Mouse (Mus musculus) B cell, adult 67 days (primary cell): ENCODE data around the gene Olah. TPM values are rescaled to one million over a fixed set of nuclear protein-coding genes. Genes with fewer than 3 reads are reported as not detected.

Source experiments
- total RNA-seq, 2 experiments: library from RNA; stranded (reverse); gene quantifications; 4 replicates each; pipeline ENCODE4 v1.2.4; 2023

Gene Olah
- total RNA-seq: not detected

GRCm38 (mm10) chr2:3397110-3397509, at the start of gene Olah:
Gene Olah, minus strand, starts transcription at chr2:3397210.

DNA sequence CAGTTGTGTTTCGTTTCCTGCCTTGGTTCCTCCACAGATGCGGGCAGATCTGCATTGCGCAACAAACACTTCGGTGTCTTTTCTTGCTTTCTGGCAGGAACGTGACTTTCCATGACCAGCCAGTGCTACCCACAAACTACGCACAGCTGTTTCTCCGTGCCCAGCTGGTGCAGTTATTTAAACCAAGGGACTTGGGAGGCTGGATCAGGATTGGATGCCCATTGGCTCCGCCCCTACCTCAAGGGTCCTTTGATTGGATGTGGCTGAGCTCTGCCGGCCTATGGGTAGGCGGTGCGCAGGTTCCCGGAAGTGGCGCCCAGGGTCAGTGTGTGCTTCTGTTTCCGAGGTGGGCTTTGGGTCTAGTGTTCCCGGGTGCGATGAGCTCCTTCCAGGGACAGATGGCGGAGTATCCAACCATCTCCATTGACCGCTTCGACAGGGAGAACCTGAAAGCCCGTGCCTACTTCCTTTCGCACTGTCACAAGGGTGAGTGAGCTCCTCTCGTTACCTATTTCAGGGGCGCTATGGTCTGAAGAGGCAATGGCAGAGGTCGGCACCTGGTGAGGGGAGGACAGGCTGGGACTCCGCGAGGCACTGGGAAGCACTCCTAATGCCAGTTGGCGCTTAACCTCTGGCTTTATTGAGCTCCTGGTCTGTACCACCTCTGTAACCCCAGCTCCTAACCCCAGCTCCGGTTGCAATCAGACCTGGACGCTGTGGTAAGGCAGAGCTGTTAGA, 27.0 kb upstream of the Olah start, which contains the start of gene Dclre1c:
Dclre1c (plus strand) TSS at position 291 of the 738 bp plus-strand sequence.

GRCm38 (mm10) chr2:3422548-3422947, 25.5 kb upstream of the Olah start, which contains the start of gene Meig1:
Gene Meig1, minus strand, starts transcription at chr2:3422648.

DNA sequence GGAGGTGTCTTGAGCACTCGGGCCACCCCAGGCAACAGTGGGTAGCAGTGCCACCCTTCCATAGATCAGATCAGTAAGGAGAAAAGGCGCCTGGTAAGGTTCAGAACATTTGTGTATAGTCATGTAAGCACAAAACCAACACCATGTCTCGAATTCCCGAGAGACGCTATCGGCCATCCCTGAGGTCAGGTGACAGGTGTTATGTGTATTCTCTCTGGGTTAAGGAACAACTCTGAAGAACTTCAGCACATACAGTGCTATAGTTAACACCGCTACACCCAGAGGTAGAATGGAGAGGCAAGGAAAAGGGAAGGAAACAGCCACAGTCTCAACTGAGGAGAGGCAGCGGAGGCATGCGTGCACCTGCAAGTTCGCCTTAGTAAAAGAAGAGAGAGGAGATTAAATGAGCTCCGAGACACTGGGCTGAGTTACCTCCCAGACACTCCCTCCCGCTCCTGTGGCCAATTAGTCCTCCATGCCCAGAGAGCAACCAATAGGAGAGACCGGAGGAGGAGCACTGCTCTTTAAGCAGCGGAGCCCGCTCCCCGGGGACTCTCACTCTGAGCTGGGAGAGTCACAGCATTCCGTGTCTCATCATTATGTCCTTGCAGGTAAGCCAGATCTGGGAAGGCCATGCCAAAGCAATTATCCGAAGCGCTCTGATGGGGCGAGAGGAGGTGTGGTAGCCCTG, 61.3 kb downstream of the Olah start, which contains the start of gene Acbd7:
Acbd7 (plus strand) TSS at position 558 of the 691 bp plus-strand sequence.

GRCm38 (mm10) chr2:3332484-3333242, 64.3 kb downstream of the Olah start, which contains the start of gene Rpp38:
Gene Rpp38, minus strand, starts transcription at chr2:3332643.

Other genes starting within 250 kb of the Olah start
- gene Nmt2, start 113.0 kb downstream of the Olah start, total RNA-seq: 10 to 100 TPM; 28.4 to 33.9 TPM
- gene Rpp38, start 64.6 kb downstream of the Olah start, total RNA-seq: 1 to 10 TPM; 3.3 to 4.8 TPM
- gene Acbd7, start 61.0 kb downstream of the Olah start, total RNA-seq: not detected
- 1 to 10 TPM; 1.4 to 2.8 TPM for gene Meig1, start 25.4 kb upstream of the Olah start, total RNA-seq
- 10 to 100 TPM; 54.9 to 58.9 TPM for gene Dclre1c, start 26.9 kb upstream of the Olah start, total RNA-seq
- 1 to 10 TPM; 1.6 to 2.1 TPM for gene Suv39h2, start 77.8 kb upstream of the Olah start, total RNA-seq
- gene Gm45902, start 115.6 kb upstream of the Olah start, total RNA-seq: 10 to 100 TPM; 31.9 to 32.1 TPM
- 100 to 1,000 TPM; 144 to 146 TPM for gene Hspa14, start 115.6 kb upstream of the Olah start, total RNA-seq
- gene Cdnf, start 115.8 kb upstream of the Olah start, total RNA-seq: 1 to 10 TPM in 1 of 2 experiments, under 1 TPM in 1; 0.17 to 1.4 TPM
- 100 to 1,000 TPM; 223 to 287 TPM for gene Fam107b, start 173.3 kb upstream of the Olah start, total RNA-seq